Mouse (Mus musculus) midbrain, embryonic 16.5 days (tissue): ENCODE results near the gene Ermap. TPM values are rescaled to one million over a fixed set of nuclear protein-coding genes. Genes with fewer than 3 reads are reported as not detected.

Source experiments
- ATAC-seq: fragments of 200-750 bp; cut with Nextera tagmentation; 2 replicates; pipeline ENCODE4 v1.8.0; 2017; ENCODE audit warnings: moderate TSS enrichment
- H3K27ac ChIP-seq: fragments of 300-500 bp; sonication (generic); 2 replicates; pipeline ENCODE4 v1.5.1; 2014; ENCODE audit warnings: mild to moderate bottlenecking, low read length, mixed read lengths
- H3K27me3 ChIP-seq: fragments of 300-500 bp; sonication (generic); 2 replicates; pipeline ENCODE4 v1.6.1; 2014; ENCODE audit warnings: low read depth, low read length, mixed read lengths; ENCODE audit not compliant: control insufficient read depth, insufficient read depth
- H3K36me3 ChIP-seq: fragments of 300-500 bp; sonication (generic); 2 replicates; pipeline ENCODE4 v1.6.1; 2014; ENCODE audit warnings: mild to moderate bottlenecking, low read length, moderate library complexity, mixed read lengths; ENCODE audit not compliant: control insufficient read depth, insufficient read depth
- H3K4me1 ChIP-seq: fragments of 300-500 bp; sonication (generic); 2 replicates; pipeline ENCODE4 v1.6.1; 2014; ENCODE audit warnings: mild to moderate bottlenecking, low read length, mixed read lengths; ENCODE audit not compliant: control insufficient read depth, insufficient read depth
- H3K4me2 ChIP-seq: fragments of 300-500 bp; sonication (generic); 2 replicates; pipeline ENCODE4 v1.6.1; 2014; ENCODE audit warnings: mild to moderate bottlenecking, low read length, mixed read lengths
- H3K4me3 ChIP-seq: fragments of 300-500 bp; sonication (generic); 2 replicates; pipeline ENCODE4 v1.5.1; 2014; ENCODE audit warnings: low read depth, mild to moderate bottlenecking, low read length, moderate library complexity, mixed read lengths
- H3K9ac ChIP-seq: fragments of 300-500 bp; sonication (generic); 2 replicates; pipeline ENCODE4 v1.6.1; 2014; ENCODE audit warnings: low read depth, low read length, mixed read lengths
- H3K9me3 ChIP-seq: fragments of 300-500 bp; sonication (generic); replicated peaks from 2 replicates; pipeline ENCODE4 v1.6.1; 2014; ENCODE audit warnings: mild to moderate bottlenecking, low read length, mixed read lengths; ENCODE audit not compliant: control insufficient read depth, poor library complexity, severe bottlenecking
- WGBS: fragments of 180-500 bp; shearing (Covaris S2); extraction: QIAGEN DNeasy Blood & Tissue Kit; methylation state at CpG from one replicate; pipeline ENCODE4 v1.1.7; 2014; 5-methylcytosine and 5-hydroxymethylcytosine counted together
- polyA plus RNA-seq: library from polyadenylated mRNA; unstranded; fragments of >200 nt; fragmentation: Nextera tagmentation; extraction: Ambion mirVana; gene quantifications from 2 replicates; pipeline ENCODE4 v1.2.1, GENCODE M21; 2015

The Ermap gene
- polyA plus RNA-seq, 1 experiment from 2014 or later, result 0.14 TPM

DNA sequence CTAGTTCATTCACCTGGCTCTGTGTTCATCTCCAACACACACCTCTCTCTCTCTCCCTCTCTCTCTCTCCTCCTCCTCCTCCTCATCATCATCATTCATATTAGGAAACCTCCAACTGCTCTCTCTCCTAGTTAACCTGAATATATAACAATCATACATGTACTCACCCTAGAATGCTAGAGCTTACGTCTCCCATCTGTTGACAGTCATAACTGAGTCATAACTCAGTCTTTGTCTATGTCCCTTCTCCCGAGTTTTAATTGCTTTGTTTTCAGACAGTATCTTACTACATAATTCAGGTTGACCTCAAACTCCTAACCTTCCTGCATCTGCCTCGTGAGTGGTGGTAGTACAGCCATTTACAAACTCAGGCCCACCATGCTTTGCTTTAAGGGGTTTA lies 1.5 kb upstream of the Ermap start:
- Histone ChIP-seq H3K27me3 (no peaks in the 10 kb centered on the region), H3K27ac (no peak overlapping the region), H3K4me3 (no peak overlapping the region), H3K4me2 (no peak overlapping the region), H3K36me3 (no peaks in the 10 kb centered on the region), H3K4me1 (no peaks in the 10 kb centered on the region), H3K9me3 (no peaks in the 10 kb centered on the region), H3K9ac (no peak overlapping the region)
- 81% methylated on average over 3 of the region's 3 CpGs for WGBS
- no peak for ATAC-seq

DNA sequence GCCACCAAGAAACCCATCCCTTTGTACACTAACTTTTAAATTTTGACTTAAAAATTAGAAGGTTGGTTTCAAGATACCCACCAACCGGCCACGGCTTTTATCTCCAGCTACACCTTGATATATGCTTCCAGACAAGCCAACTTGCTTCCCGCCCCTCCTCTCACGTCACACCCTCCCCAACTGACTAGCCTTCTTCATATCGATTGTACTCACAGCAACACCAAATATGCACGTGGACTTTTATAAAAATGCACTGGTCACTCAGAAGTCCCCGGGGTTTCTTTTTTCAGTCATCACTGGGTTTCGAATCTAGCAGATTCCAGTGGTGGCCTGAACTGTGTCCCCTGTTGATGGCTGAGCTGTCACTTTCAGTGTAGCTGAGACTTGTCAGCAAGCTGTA lies 807 bp upstream of the Ermap start:
- H3K9ac ChIP-seq, result no peak overlapping the region
- no peaks in the 10 kb centered on the region for H3K4me1 ChIP-seq
- H3K9me3 ChIP-seq, result no peaks in the 10 kb centered on the region
- ATAC-seq, result no peak
- no peak overlapping the region for H3K4me2 ChIP-seq
- H3K27me3 ChIP-seq, result no peaks in the 10 kb centered on the region
- no peak overlapping the region for H3K27ac ChIP-seq
- no peaks in the 10 kb centered on the region for H3K36me3 ChIP-seq
- 87% methylated on average over 8 of the region's 8 CpGs for WGBS
- no peak overlapping the region for H3K4me3 ChIP-seq

DNA sequence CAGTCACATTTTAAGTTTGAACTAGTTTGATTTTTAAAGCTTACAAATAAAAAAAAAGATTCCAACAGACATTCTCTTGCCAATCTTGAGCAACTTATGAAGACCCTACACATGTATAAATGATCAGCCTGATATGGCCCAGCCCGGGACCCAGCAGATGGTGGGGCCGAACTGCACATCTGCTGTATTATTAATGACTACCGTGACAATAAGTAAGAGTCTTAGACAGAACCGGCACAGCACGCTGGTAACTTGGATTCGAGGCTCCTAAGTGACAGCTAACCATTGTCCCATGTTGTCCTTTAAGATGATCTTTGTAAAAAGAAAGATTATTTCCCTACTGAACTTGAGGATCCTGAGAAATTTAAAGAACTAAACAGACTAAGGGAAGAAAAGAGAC lies 419 bp downstream of the Ermap start:
- H3K27me3 ChIP-seq, result no peaks in the 10 kb centered on the region
- no peak overlapping the region for H3K27ac ChIP-seq
- no peak overlapping the region for H3K4me2 ChIP-seq
- no peaks in the 10 kb centered on the region for H3K36me3 ChIP-seq
- no peak overlapping the region for H3K9ac ChIP-seq
- H3K9me3 ChIP-seq, result no peaks in the 10 kb centered on the region
- H3K4me1 ChIP-seq, result no peaks in the 10 kb centered on the region
- 32% methylated on average over 6 of the region's 6 CpGs for WGBS
- no peak overlapping the region for H3K4me3 ChIP-seq
- no peak for ATAC-seq

DNA sequence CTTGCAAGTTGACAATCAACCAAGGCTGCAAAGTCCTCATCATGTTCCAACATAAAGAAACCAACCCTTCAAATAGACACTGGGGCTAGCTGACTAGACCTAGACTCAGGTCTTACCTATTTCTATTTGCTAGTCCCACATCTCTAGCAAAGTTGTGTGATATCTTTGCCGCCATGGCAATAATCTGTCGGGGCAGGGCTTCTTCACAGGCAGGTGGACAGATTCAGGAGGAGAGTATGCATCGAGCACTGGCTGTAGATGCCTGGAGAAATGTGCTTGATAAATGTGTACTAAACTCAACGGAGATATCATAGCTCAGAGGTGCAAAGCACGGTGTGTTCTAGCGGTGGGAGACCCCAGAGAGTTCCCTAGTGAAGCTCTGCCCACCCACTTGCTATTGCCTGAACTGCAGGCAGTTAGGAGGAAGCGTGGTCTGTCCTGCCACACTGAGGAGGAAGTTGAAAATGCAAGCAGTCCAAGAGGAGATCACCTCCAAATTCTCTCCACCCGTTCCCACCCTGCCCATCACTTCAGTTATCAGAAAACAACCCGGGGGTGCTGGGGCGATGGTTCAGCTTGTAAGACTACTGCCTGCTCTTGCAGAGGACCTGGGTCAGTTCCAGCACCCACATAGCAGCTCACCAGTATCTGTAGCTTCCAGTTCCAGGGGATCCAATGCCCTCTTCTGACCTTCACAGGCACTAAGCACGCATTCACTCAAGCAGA lies 1.6 kb downstream of the Ermap start:
- no peak overlapping the region for H3K27ac ChIP-seq
- H3K4me3 ChIP-seq, result no peak overlapping the region
- no peaks in the 10 kb centered on the region for H3K9me3 ChIP-seq
- no peaks in the 10 kb centered on the region for H3K36me3 ChIP-seq
- no peak overlapping the region for H3K4me2 ChIP-seq
- no peak for ATAC-seq
- 55% methylated on average over 11 of the region's 11 CpGs for WGBS
- no peaks in the 10 kb centered on the region for H3K27me3 ChIP-seq
- H3K9ac ChIP-seq, result no peak overlapping the region
- no peaks in the 10 kb centered on the region for H3K4me1 ChIP-seq

DNA sequence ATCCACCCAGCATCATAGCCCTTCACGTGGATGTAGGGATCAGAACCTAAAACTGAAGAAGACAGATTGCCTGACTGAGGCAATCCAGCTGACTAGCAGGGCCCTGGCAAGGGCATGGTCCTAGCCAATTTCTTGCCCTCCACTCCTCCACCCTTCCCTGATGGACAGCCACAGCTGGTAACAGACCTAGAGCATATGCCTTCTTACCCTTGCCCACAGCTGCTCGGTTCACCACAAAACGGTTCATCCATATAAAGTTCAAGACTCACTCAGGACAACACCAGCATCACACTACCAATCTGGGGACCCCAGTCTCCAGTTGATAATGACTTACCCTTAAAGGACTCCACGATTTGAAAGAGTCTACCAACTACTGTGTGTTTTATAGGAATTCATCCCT lies 4.0 kb downstream of the Ermap start:
- ATAC-seq, result no peak
- H3K9ac ChIP-seq, result no peak overlapping the region
- H3K4me3 ChIP-seq, result no peak overlapping the region
- no peak overlapping the region for H3K27ac ChIP-seq
- no peaks in the 10 kb centered on the region for H3K27me3 ChIP-seq
- 88% methylated on average over 4 of the region's 4 CpGs for WGBS
- H3K36me3 ChIP-seq, result no peaks in the 10 kb centered on the region
- no peaks in the 10 kb centered on the region for H3K4me1 ChIP-seq
- no peak overlapping the region for H3K4me2 ChIP-seq
- H3K9me3 ChIP-seq, result no peaks in the 10 kb centered on the region

DNA sequence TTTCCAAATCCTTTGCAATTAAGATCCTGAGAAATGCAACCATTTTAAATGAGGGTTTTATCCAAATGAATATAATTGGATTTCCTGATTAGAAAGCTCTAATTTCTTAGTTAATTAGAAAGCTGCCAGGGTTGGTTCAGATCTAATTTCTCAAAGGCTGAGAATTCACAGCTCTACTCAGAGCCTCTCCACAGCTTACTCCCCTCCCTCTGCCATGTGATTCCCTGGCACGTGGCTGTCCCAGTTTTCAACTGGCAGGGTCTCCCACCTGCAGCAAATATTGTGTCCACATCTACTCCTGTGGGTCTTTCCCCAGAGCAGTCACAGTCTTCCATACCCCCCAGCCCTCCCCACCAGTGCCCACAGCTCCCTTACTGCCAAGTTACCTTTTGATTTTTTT lies 6.3 kb downstream of the Ermap start:
- Histone ChIP-seq H3K4me3 (no peak overlapping the region), H3K4me2 (no peak overlapping the region), H3K9me3 (no peaks in the 10 kb centered on the region), H3K36me3 (no peaks in the 10 kb centered on the region), H3K27ac (no peak overlapping the region), H3K27me3 (no peaks in the 10 kb centered on the region), H3K4me1 (no peaks in the 10 kb centered on the region), H3K9ac (no peak overlapping the region)
- 72% methylated on average over 1 of the region's 1 CpGs for WGBS
- no peak for ATAC-seq

DNA sequence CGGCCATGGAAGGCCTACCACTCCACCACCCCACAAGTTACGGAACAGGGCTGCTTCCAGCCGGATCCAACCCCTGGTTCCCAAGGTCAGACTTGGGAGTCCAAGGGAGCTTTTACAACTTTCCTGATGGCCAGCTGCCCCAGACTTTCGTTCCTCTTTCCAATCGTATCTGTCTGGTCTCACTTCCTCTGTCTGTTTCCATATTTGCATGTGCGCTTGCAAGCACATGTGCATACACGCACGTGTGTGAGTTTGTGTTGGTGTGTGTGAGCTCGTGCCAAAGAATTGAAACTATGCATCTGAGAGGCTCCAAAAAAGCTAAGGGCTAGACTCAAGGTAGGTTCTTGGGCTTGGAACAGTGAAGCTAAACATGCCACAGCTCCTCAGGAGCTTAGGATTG lies 8.4 kb downstream of the Ermap start:
- 92% methylated on average over 9 of the region's 9 CpGs for WGBS
- H3K27me3 ChIP-seq, result no peaks in the 10 kb centered on the region
- no peaks in the 10 kb centered on the region for H3K4me1 ChIP-seq
- H3K9me3 ChIP-seq, result no peaks in the 10 kb centered on the region
- H3K4me2 ChIP-seq, result no peak overlapping the region
- no peak overlapping the region for H3K9ac ChIP-seq
- no peaks in the 10 kb centered on the region for H3K36me3 ChIP-seq
- no peak overlapping the region for H3K4me3 ChIP-seq
- H3K27ac ChIP-seq, result no peak overlapping the region
- ATAC-seq, result no peak

DNA sequence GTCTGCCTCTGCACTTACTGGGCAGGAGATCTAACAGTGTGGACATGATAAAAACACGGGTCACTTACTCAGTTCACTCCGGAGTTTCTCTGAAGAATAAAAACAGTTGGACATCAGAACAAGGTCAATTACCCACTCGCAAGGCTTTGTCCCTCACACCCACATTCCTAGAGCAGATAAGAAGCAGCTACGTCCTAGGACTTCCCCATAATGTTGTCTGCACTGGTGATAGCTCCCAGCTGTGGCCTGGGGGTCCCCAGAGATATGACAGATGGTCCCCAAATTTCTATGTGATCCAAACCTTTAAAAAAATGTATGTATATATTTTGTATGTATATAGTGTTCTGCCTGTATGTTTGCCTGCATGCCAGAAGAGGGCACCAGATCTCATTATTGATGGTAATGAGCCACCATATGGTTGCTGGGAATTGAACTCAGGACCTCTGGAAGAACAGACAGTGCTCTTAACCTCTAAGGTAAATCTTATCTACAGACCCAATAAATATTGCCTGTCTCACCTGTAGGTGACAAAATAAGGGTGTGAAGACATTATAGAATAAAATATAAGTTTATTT lies 9.6 kb downstream of the Ermap start:
- H3K4me2 ChIP-seq, result no peak overlapping the region
- H3K9ac ChIP-seq, result no peak overlapping the region
- H3K36me3 ChIP-seq, result no peaks in the 10 kb centered on the region
- H3K9me3 ChIP-seq, result no peaks in the 10 kb centered on the region
- no peak for ATAC-seq
- H3K4me1 ChIP-seq, result no peaks in the 10 kb centered on the region
- no peak overlapping the region for H3K4me3 ChIP-seq
- WGBS, result 50% methylated on average over 4 of the region's 4 CpGs
- no peaks in the 10 kb centered on the region for H3K27me3 ChIP-seq
- H3K27ac ChIP-seq, result no peak overlapping the region

DNA sequence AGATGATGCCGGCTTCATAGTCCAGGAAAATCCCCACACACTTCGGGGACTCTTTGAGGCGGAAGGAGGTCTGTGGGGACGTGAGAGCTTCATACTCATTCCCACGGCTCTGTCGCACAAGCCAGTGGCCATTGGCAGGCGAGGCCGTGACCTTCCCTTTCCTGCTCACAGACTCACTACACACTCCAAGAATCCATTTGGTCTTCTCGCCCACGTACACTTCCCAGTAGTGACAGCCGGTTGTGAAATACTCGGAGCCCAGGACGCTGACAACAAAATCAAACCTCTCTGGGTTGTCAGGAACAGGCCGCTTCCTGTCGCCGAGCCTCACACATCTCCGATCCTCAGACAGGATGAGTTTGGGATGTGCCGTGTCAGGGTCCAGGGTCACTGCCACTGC lies 11.5 kb downstream of the Ermap start:
- WGBS, result 79% methylated on average over 18 of the region's 18 CpGs
- no peak for ATAC-seq
- H3K9ac ChIP-seq, result no peak overlapping the region

More for the DNA sequence above, 11.5 kb downstream of the Ermap start:
- H3K4me3 ChIP-seq, result no peak overlapping the region
- H3K9me3 ChIP-seq, result no peaks in the 10 kb centered on the region
- H3K36me3 ChIP-seq, result no peaks in the 10 kb centered on the region
- peaks cover 2% of the 10 kb centered on the region; the same call in 1 of the 2 replicates for H3K4me1 ChIP-seq
- H3K27ac ChIP-seq, result no peak overlapping the region
- no peak overlapping the region for H3K4me2 ChIP-seq
- H3K27me3 ChIP-seq, result no peaks in the 10 kb centered on the region
